Mouse (Mus musculus): ENCODE measurements around the gene Tspo. TPM values are rescaled to one million over a fixed set of nuclear protein-coding genes. Genes with fewer than 3 reads are reported as not detected.

Tspo gene
- total and polyA plus RNA-seq, 3 experiments = 20.8 to 70.3 (median 42.4) TPM

GRCm38 (mm10) chr15:83572132-83572531 lies 8.7 kb downstream of the Tspo start:
- Histone ChIP-seq H3K9me3 (replicated peaks; ENCODE audit: low read length) (no peaks in the 10 kb centered on the region), H3K36me3 (replicated peaks in 1 of 2; ENCODE audit: control insufficient read depth in 1 of 2, insufficient read depth in 1 of 2, low read length in 1 of 2) (peaks cover 38 to 54% of the 10 kb centered on the region in 2 experiments), H3K27me3 (replicated peaks) (no peaks in the 10 kb centered on the region), H3K79me2 (replicated peaks; ENCODE audit: control insufficient read depth, extremely low read depth, insufficient read depth, poor library complexity, severe bottlenecking) (no peaks in the 10 kb centered on the region), H3K4me3 (replicated peaks in 1 of 3; ENCODE audit: low read depth in 2 of 3, low read length in 2 of 3, poor library complexity in 1 of 3) (no peak overlapping the region), H3K4me1 (ENCODE audit: control insufficient read depth in 1 of 2, insufficient read depth in 2 of 2) (peaks cover 0 to 17% of the 10 kb centered on the region in 2 experiments; a peak in 1 of 4 replicates), H3K4me2 (ENCODE audit: insufficient read depth, low read depth, poor library complexity, severe bottlenecking) (no peak overlapping the region), H3K27ac (ENCODE audit: insufficient read depth, low read depth) (no peak overlapping the region), H3K9ac (ENCODE audit: insufficient read depth, low read depth) (no peak overlapping the region)
- no peak for TF ChIP-seq ZMIZ1 (IDR thresholded peaks at IDR 0.05; ENCODE audit: low read depth, low read length)
- no peak for TF ChIP-seq SMC3 (IDR thresholded peaks at IDR 0.05; ENCODE audit: low read depth, low read length)
- TF ChIP-seq E2F4 (IDR thresholded peaks at IDR 0.05; ENCODE audit: insufficient replicate concordance, low read depth, low read length) = no peak
- dilution Hi-C loops (cut with MboI; ENCODE audit: extremely low pct_ligation_motif_present, extremely low pct_unique_long_range_greater_than_20kb, low sequenced_read_pairs) (no loop called here), in situ Hi-C loops (cut with MboI; ENCODE audit: low pct_ligation_motif_present, low pct_unique_long_range_greater_than_20kb, low sequenced_read_pairs) (no loop called here)
- no peak for DNase-seq (ENCODE audit: extremely low read depth)

DNA sequence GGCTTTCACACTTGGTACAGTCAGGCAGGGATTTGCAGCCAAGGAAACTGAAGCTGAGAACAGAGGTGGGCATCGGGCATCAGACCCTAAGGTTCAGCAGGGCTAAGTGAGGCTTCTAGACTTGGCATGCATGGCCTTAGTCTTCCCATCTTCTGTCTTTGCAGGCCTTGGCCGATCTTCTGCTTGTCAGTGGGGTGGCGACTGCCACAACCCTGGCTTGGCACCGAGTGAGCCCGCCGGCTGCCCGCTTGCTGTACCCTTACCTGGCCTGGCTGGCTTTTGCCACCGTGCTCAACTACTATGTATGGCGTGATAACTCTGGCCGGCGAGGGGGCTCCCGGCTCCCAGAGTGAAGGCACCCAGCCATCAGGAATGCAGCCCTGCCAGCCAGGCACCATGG lies 10.2 kb downstream of the Tspo start:
- in situ Hi-C loops (cut with MboI; ENCODE audit: low pct_ligation_motif_present, low pct_unique_long_range_greater_than_20kb, low sequenced_read_pairs) = no loop called here
- H3K9ac ChIP-seq (ENCODE audit: insufficient read depth, low read depth) = no peak overlapping the region
- peaks cover 48 to 68% of the 10 kb centered on the region in 2 experiments for H3K36me3 ChIP-seq (replicated peaks in 1 of 2; ENCODE audit: control insufficient read depth in 1 of 2, insufficient read depth in 1 of 2, low read length in 1 of 2)

DNA sequence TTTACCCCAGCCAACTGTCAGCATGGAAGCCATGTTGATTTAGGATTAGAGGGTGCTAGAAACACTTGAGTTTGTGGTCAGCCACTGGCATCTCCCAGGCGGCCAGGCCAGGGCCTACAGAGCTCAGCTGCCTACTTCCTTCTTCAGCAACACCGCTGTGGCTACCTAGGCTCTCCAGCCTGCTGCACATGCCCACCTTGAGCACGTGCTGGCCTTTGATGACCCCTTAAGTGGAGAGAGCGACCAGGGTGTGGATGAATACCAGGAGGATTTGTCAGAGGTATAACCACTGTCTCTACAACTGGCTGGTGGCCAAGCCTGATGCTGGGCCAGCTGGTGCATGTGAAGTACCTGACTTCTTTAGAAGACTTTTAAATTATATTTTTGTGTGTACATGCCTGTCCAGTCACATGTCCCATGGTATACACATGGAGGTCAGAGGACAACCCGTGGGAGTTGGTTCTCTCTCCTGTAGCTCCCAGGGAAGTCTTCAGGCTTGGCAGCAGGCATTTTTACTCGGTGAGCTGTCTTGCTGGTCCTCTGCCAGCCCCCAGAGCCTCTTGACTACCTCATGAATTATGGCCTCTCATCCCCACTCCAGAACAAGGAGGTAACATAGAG lies 11.4 kb downstream of the Tspo start:
- H3K9me3 ChIP-seq (replicated peaks; ENCODE audit: low read length) = no peaks in the 10 kb centered on the region
- no peak overlapping the region for H3K27ac ChIP-seq (ENCODE audit: insufficient read depth, low read depth)
- in situ Hi-C loops (cut with MboI; ENCODE audit: low pct_ligation_motif_present, low pct_unique_long_range_greater_than_20kb, low sequenced_read_pairs) = no loop called here
- no peak for DNase-seq (ENCODE audit: extremely low read depth)
- H3K36me3 ChIP-seq (replicated peaks in 1 of 2; ENCODE audit: control insufficient read depth in 1 of 2, insufficient read depth in 1 of 2, low read length in 1 of 2) = peaks cover 57 to 79% of the 10 kb centered on the region in 2 experiments
- peaks cover 0 to 11% of the 10 kb centered on the region in 2 experiments; a peak in 1 of 4 replicates for H3K4me1 ChIP-seq (ENCODE audit: control insufficient read depth in 1 of 2, insufficient read depth in 2 of 2)
- H3K9ac ChIP-seq (ENCODE audit: insufficient read depth, low read depth) = no peak overlapping the region
- no peak overlapping the region for H3K4me2 ChIP-seq (ENCODE audit: insufficient read depth, low read depth, poor library complexity, severe bottlenecking)
- H3K4me3 ChIP-seq (replicated peaks in 1 of 3; ENCODE audit: low read depth in 2 of 3, low read length in 2 of 3, poor library complexity in 1 of 3) = no peak overlapping the region
- no peaks in the 10 kb centered on the region for H3K27me3 ChIP-seq (replicated peaks)
- TF ChIP-seq IRF4 (IDR thresholded peaks at IDR 0.05; ENCODE audit: low read depth, low read length) (no peak), ELF1 (IDR thresholded peaks at IDR 0.05; ENCODE audit: low read depth, low read length) (no peak), MAX (IDR thresholded peaks at IDR 0.05; ENCODE audit: low read length) (no peak)
- dilution Hi-C loops (cut with MboI; ENCODE audit: extremely low pct_ligation_motif_present, extremely low pct_unique_long_range_greater_than_20kb, low sequenced_read_pairs) = no loop called here
- H3K79me2 ChIP-seq (replicated peaks; ENCODE audit: control insufficient read depth, extremely low read depth, insufficient read depth, poor library complexity, severe bottlenecking) = no peaks in the 10 kb centered on the region

More for the DNA sequence above, 10.2 kb downstream of the Tspo start:
- no peak for DNase-seq (ENCODE audit: extremely low read depth)
- TF ChIP-seq CTCF (conservative IDR thresholded peaks at IDR 0.05 in 1 of 2, IDR thresholded peaks at IDR 0.05 in 1 of 2; ENCODE audit: low read depth in 2 of 2, low read length in 2 of 2) (no peak), HCFC1 (IDR thresholded peaks at IDR 0.05; ENCODE audit: low read depth, low read length) (no peak), RCOR1 (conservative IDR thresholded peaks at IDR 0.05; ENCODE audit: low read depth, low read length) (no peak), IRF4 (IDR thresholded peaks at IDR 0.05; ENCODE audit: low read depth, low read length) (no peak), TCF12 (IDR thresholded peaks at IDR 0.05; ENCODE audit: low read depth, low read length) (no peak), ZC3H11A (IDR thresholded peaks at IDR 0.05; ENCODE audit: low read depth, low read length) (no peak), ZKSCAN1 (IDR thresholded peaks at IDR 0.05; ENCODE audit: borderline replicate concordance, low read depth, low read length) (no peak), KAT2A (IDR thresholded peaks at IDR 0.05; ENCODE audit: insufficient replicate concordance, low read length) (no peak), MYC (IDR thresholded peaks at IDR 0.05; ENCODE audit: low read depth, low read length) (no peak), ETS1 (conservative IDR thresholded peaks at IDR 0.05; ENCODE audit: low read depth, low read length) (no peak)
- Histone ChIP-seq H3K4me2 (ENCODE audit: insufficient read depth, low read depth, poor library complexity, severe bottlenecking) (no peak overlapping the region), H3K79me2 (replicated peaks; ENCODE audit: control insufficient read depth, extremely low read depth, insufficient read depth, poor library complexity, severe bottlenecking) (no peaks in the 10 kb centered on the region), H3K9me3 (replicated peaks; ENCODE audit: low read length) (no peaks in the 10 kb centered on the region), H3K27ac (ENCODE audit: insufficient read depth, low read depth) (no peak overlapping the region), H3K4me3 (replicated peaks in 1 of 3; ENCODE audit: low read depth in 2 of 3, low read length in 2 of 3, poor library complexity in 1 of 3) (no peak overlapping the region), H3K27me3 (replicated peaks) (no peaks in the 10 kb centered on the region), H3K4me1 (ENCODE audit: control insufficient read depth in 1 of 2, insufficient read depth in 2 of 2) (peaks cover 0 to 17% of the 10 kb centered on the region in 2 experiments; a peak in 1 of 4 replicates)
- dilution Hi-C loops (cut with MboI; ENCODE audit: extremely low pct_ligation_motif_present, extremely low pct_unique_long_range_greater_than_20kb, low sequenced_read_pairs) = no loop called here
